Mouse (Mus musculus): Measurements from ENCODE around the gene Rabepk. TPM values are rescaled to one million over a fixed set of nuclear protein-coding genes. Genes with fewer than 3 reads are reported as not detected.

Gene Rabepk
- polyA plus RNA-seq, 1 experiment: 9.6 TPM

- TF ChIP-seq GATA1 (IDR thresholded peaks at IDR 0.05; ENCODE audit: low read length): no peak
Observed at GRCm38 (mm10) chr2:34808057-34808456, 8.3 kb upstream of the Rabepk start.

DNA sequence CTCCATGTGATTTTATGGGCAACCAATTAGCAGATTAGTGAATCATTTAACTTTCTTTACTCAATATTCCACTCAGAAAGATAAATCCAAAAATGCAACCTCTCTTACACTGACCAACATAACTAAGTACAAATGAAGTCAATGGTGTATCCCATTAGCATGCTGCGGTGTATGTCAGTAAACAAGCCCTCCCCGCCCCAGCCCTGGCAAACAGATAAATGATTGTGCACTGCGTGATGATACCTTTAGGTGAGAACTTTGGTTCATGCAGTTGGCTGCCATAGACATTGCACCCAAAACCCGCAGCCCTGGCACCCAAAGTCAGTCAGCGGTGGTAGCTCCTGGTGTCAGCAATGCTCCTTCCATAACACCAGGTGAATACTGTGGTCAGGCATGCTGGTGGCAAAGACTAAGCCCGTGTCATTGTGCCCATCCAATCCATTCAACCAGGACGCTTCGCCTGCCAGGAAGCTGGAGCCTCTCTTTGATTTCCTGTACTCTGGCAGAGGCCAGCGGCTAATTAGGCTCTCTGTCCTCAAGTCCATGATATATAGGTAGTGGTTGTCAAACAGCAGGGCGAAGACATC lies 5.7 kb upstream of the Rabepk start:
- no peak for TF ChIP-seq GATA1 (IDR thresholded peaks at IDR 0.05; ENCODE audit: low read length)

DNA sequence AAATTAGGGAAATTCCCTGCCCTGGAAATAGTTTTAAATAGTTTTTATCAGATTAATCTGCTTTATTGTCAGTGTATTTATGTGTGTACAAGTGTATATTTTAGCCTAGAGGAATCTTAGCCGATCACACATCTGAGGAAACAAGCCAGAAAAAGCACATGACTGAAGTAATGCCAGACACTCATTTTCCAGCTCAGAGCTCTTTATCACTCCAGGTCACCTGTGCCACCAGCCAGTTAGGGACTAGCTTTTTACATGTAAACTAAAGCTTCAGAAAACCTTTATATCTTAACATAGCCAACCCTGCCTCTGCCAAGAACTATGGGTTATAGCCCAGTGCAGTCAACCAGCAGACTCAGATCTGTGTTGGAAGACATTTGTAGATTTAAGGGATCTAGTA lies 5.1 kb upstream of the Rabepk start:
- TF ChIP-seq GATA1 (IDR thresholded peaks at IDR 0.05; ENCODE audit: low read length): no peak

- TF ChIP-seq GATA1 (IDR thresholded peaks at IDR 0.05; ENCODE audit: low read length): no peak
Observed at GRCm38 (mm10) chr2:34804172-34804571, 4.5 kb upstream of the Rabepk start.

- TF ChIP-seq GATA1 (IDR thresholded peaks at IDR 0.05; ENCODE audit: low read length): no peak
Observed at GRCm38 (mm10) chr2:34803746-34804145, 4.0 kb upstream of the Rabepk start.

- no peak for TF ChIP-seq GATA1 (IDR thresholded peaks at IDR 0.05; ENCODE audit: low read length)
Observed at GRCm38 (mm10) chr2:34801516-34802482, 2.1 kb upstream of the Rabepk start.

- no peak for TF ChIP-seq GATA1 (IDR thresholded peaks at IDR 0.05; ENCODE audit: low read length)
Observed at GRCm38 (mm10) chr2:34800371-34800770, 659 bp upstream of the Rabepk start.

DNA sequence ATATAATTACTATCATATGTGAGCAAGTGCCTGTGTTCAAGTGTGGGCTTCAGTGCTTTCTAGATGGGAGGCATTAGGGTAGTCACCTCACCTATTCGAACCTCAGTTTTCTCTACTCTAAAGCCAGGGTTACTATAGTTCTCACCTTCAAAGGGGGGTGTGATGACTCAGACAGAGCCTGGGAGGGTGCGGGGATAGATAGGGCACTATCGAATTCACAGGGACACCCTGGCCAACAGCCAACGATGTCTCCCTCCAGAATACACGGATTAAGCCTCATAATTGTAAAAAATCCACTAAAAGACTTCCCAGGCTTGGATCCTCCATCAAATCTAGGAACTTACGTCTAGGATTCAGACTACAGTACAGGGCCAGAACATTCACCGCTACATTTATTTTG lies 4.3 kb downstream of the Rabepk start:
- no peak for TF ChIP-seq GATA1 (IDR thresholded peaks at IDR 0.05; ENCODE audit: low read length)

DNA sequence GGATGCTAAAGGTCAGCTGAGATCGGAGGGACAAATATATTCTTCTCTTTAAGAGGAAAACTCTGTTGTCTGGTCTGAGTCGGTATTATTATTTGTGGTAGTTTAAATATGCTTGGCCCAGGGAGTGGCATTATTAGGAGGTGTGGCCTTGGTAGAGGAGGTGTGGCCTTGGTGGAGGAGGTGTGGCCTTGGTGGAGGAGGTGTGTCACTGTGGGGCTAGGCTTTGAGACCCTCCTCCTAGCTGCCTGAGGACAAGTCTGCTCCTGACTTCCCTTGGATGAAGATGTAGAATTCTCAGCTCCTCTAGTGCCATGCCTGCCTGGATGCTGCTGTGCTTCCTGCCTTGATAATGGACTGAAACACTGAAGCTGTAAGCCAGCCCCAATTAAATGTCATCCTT lies 5.2 kb downstream of the Rabepk start:
- no peak for TF ChIP-seq GATA1 (IDR thresholded peaks at IDR 0.05; ENCODE audit: low read length)

DNA sequence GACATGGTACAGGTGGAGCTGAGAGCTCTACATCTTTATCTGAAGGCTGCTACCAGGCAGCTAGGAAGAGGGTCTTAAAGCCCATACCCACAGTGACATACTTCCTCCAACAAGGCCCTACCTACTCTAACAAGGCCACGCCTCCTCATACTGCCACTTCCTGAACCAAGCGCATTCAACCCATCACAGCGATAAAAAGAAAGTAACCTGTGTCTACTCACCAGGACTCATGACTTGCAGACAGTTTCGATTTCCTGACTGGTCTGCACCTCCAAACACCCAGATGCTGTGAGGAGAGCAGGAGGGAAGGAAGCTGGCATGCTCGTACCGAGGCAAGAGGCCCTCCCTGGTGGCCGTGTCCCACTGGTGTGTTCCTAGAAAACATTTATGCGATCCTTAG lies 9.4 kb downstream of the Rabepk start:
- TF ChIP-seq GATA1 (IDR thresholded peaks at IDR 0.05; ENCODE audit: low read length): no peak

- TF ChIP-seq GATA1 (IDR thresholded peaks at IDR 0.05; ENCODE audit: low read length): no peak
Observed at GRCm38 (mm10) chr2:34784085-34784484, 15.6 kb downstream of the Rabepk start.

DNA sequence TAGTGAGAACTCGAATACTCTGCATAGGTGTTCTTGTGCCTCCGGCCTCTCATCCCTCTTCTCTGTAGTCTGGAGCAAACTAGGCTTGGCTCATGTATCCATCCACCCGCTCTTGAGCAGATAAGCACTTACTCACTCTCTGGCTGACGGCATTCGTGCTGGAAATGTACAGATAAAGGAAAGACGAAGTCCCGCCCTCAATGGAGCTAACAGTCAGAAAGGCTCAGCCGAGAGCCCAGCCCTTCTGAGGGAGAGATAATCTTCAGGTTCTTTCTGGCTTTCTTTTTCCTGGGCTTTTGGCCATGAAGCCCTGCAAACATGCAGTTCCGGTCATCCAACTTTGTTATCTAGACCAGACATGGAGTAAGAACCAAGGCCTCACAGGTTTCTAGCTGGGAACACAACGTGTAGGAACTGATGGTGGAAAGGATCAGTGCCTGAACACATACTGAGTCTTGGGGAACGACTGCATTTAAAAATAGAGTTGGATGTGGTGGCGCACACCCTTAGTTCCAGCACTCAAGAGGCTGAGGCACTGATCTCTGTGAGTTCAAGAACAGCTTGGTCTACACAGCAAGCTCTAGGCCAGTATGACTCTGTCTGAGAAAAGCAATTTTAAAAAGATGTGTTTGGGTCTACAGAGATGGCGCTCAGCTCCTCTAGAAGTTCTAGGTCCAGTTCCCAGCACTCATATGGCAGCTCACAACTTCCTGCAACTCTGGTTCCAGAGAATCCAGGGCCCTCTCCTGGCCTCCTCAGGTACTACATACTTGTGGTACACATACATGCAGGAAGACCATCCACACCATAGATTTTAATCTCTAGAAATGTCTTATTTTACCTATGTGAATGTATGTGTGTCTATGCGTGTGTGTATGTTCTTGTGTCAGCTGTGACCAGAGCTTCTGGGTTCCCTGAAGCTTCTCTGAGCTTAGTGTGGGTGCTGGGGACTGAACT lies 16.4 kb downstream of the Rabepk start:
- TF ChIP-seq GATA1 (IDR thresholded peaks at IDR 0.05; ENCODE audit: low read length): peak; percentile 70

DNA sequence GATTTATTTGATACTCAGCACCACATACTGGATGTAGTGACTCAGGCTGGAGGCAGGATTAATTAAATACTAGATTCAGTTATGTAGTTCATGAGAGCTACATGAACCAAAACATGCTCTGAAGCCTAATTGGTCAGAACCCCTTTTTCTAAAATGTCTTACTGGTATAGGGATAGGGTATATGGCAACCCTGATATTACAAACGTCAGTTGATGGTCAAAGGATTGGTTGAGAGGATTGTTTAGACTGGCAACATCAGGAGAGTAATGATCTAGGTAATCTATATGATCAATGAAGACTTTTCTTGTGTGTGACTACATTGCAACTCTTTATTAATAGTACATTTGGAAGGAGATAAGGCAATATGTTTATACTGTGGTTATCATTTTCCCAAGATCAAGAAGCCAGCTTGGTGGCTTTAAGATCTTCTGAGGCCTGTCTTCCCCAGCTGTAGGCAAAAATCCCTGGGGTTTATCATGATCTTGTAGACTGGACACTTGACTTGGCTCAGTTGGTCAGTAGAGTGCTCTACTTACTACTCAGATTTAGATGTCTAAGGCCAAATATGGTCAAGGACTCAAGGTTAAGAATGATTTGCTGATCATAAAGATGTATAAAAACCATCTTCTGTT lies 22.4 kb downstream of the Rabepk start:
- no peak for TF ChIP-seq GATA1 (IDR thresholded peaks at IDR 0.05; ENCODE audit: low read length)

- no peak for TF ChIP-seq GATA1 (IDR thresholded peaks at IDR 0.05; ENCODE audit: low read length)
Observed at GRCm38 (mm10) chr2:34774493-34774892, 25.2 kb downstream of the Rabepk start.

GRCm38 (mm10) chr2:34773673-34774072 lies 26.0 kb downstream of the Rabepk start:
- no peak for TF ChIP-seq GATA1 (IDR thresholded peaks at IDR 0.05; ENCODE audit: low read length)
